Mouse (Mus musculus) midbrain, embryonic 16.5 days (tissue): ENCODE results near the gene Art5. TPM values are rescaled to one million over a fixed set of nuclear protein-coding genes. Genes with fewer than 3 reads are reported as not detected.

Experiments used
- ATAC-seq: fragments of 200-750 bp; cut with Nextera tagmentation; 2 replicates; pipeline ENCODE4 v1.8.0; 2017; ENCODE audit warnings: moderate TSS enrichment
- H3K27ac ChIP-seq: fragments of 300-500 bp; sonication (generic); 2 replicates; pipeline ENCODE4 v1.5.1; 2014; ENCODE audit warnings: mild to moderate bottlenecking, low read length, mixed read lengths
- H3K27me3 ChIP-seq: fragments of 300-500 bp; sonication (generic); 2 replicates; pipeline ENCODE4 v1.6.1; 2014; ENCODE audit warnings: low read depth, low read length, mixed read lengths; ENCODE audit not compliant: control insufficient read depth, insufficient read depth
- H3K36me3 ChIP-seq: fragments of 300-500 bp; sonication (generic); 2 replicates; pipeline ENCODE4 v1.6.1; 2014; ENCODE audit warnings: mild to moderate bottlenecking, low read length, moderate library complexity, mixed read lengths; ENCODE audit not compliant: control insufficient read depth, insufficient read depth
- H3K4me1 ChIP-seq: fragments of 300-500 bp; sonication (generic); 2 replicates; pipeline ENCODE4 v1.6.1; 2014; ENCODE audit warnings: mild to moderate bottlenecking, low read length, mixed read lengths; ENCODE audit not compliant: control insufficient read depth, insufficient read depth
- H3K4me2 ChIP-seq: fragments of 300-500 bp; sonication (generic); 2 replicates; pipeline ENCODE4 v1.6.1; 2014; ENCODE audit warnings: mild to moderate bottlenecking, low read length, mixed read lengths
- H3K4me3 ChIP-seq: fragments of 300-500 bp; sonication (generic); 2 replicates; pipeline ENCODE4 v1.5.1; 2014; ENCODE audit warnings: low read depth, mild to moderate bottlenecking, low read length, moderate library complexity, mixed read lengths
- H3K9ac ChIP-seq: fragments of 300-500 bp; sonication (generic); 2 replicates; pipeline ENCODE4 v1.6.1; 2014; ENCODE audit warnings: low read depth, low read length, mixed read lengths
- H3K9me3 ChIP-seq: fragments of 300-500 bp; sonication (generic); replicated peaks from 2 replicates; pipeline ENCODE4 v1.6.1; 2014; ENCODE audit warnings: mild to moderate bottlenecking, low read length, mixed read lengths; ENCODE audit not compliant: control insufficient read depth, poor library complexity, severe bottlenecking
- WGBS: fragments of 180-500 bp; shearing (Covaris S2); extraction: QIAGEN DNeasy Blood & Tissue Kit; methylation state at CpG from one replicate; pipeline ENCODE4 v1.1.7; 2014; 5-methylcytosine and 5-hydroxymethylcytosine counted together
- polyA plus RNA-seq: library from polyadenylated mRNA; unstranded; fragments of >200 nt; fragmentation: Nextera tagmentation; extraction: Ambion mirVana; gene quantifications from 2 replicates; pipeline ENCODE4 v1.2.1, GENCODE M21; 2015

Art5 gene
- polyA plus RNA-seq, result 0.17 TPM in 1 of 2 replicates, not detected in the other

DNA sequence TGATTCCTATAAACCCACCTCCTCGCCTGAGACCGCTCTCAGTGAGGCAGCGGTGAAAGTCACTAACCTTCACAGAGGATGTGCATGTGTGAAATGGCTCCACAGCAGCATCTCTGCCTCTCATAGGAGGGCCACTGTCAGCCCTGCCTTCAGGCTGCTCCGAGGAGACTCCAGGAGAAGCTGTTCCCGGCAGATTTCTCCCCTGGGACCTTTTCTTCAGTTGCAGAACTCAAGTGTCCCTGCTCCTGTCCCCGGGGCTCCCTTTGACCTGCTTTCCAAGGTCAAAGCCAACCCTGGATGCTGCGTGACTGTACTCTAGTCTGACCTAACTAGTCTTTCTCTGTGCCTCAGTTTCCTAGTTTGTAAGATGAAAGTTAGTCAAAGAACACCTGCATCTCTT lies at the start of gene Art5:
Art5 (minus strand) TSS at position 319 of the 400 bp plus-strand sequence.
- H3K27ac ChIP-seq, result no peak within 1 kb of the TSS
- H3K4me2 ChIP-seq, result no peak within 1 kb of the TSS
- ATAC-seq, result no peak
- no peak within 1 kb of the TSS for H3K4me3 ChIP-seq
- WGBS, result 75% methylated on average over 7 of the region's 7 CpGs
- H3K9me3 ChIP-seq, result no peaks in the 10 kb centered on the region
- H3K27me3 ChIP-seq, result no peaks in the 10 kb centered on the region
- no peaks in the 10 kb centered on the region for H3K36me3 ChIP-seq
- no peak within 1 kb of the TSS for H3K9ac ChIP-seq
- H3K4me1 ChIP-seq, result no peaks in the 10 kb centered on the region

DNA sequence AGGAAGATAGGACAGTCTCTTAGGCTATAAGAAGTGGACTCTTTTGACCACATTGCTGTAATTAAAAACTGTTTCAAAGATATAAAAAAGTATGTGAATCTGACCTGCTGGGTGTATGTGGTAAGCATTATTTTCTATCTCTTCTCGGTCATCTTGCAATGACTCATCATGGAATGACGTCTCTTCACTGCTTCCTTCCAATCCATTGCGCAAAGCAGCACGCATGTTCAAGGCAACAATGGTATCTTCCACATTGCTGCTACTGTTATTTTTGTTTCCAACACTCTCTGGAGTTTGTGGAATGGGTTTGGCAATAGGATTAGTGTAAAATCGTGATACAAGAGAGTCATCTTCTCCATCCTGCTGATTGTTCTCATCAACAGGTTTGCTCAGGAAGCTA lies 44.4 kb upstream of the Art5 start:
- Histone ChIP-seq H3K9ac (no peak overlapping the region), H3K4me1 (no peaks in the 10 kb centered on the region), H3K9me3 (no peaks in the 10 kb centered on the region), H3K27ac (no peak overlapping the region), H3K4me3 (no peak overlapping the region), H3K4me2 (no peak overlapping the region), H3K36me3 (peaks cover 25% of the 10 kb centered on the region), H3K27me3 (no peaks in the 10 kb centered on the region)
- no peak for ATAC-seq
- WGBS, result 96% methylated on average over 5 of the region's 5 CpGs

DNA sequence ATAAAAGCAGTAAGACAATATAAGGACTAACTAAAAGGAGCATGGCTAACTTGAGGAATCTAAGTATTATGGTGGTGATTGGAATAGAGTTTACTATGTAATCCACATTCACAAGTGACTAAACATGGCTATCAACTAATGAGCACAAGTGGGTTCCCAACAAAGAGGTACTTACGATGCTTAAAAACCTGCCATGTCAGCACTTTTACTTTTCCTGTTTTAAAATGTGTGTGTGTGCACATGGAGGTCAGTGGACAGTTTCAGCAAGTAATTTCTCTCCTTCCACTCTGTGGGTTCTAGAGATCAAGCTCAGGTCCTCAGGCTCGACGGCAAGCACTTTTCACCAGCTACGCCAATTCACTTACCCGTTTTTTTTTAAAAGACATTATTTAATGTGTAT lies 28.6 kb upstream of the Art5 start:
- Histone ChIP-seq H3K9me3 (no peaks in the 10 kb centered on the region), H3K27me3 (no peaks in the 10 kb centered on the region), H3K27ac (no peak overlapping the region), H3K4me3 (no peak overlapping the region), H3K36me3 (peaks cover 25% of the 10 kb centered on the region), H3K9ac (no peak overlapping the region), H3K4me2 (no peak overlapping the region), H3K4me1 (no peaks in the 10 kb centered on the region)
- 98% methylated on average over 5 of the region's 5 CpGs for WGBS
- ATAC-seq, result no peak

DNA sequence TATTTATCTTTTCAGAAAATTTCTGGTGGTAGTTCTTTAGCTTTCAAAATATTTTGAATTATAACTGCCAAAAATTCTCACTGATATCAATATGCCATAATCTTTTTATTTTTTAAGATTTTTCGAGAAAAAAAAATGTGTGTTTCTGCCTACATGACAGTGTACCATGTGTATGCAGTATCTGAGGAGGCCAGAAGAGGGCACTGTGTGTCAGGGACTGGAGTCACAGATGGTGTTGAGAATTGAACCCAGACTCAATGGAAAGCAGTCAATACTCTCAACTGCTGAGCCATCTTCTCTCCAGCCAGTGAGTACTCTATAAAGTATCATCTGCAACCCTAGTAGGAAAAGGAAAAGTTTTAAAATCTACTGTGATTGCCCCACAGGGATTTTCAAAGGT lies 28.2 kb upstream of the Art5 start:
- Histone ChIP-seq H3K27ac (no peak overlapping the region), H3K36me3 (peaks cover 24% of the 10 kb centered on the region), H3K27me3 (no peaks in the 10 kb centered on the region), H3K4me3 (no peak overlapping the region), H3K4me1 (no peaks in the 10 kb centered on the region), H3K4me2 (no peak overlapping the region), H3K9ac (no peak overlapping the region), H3K9me3 (no peaks in the 10 kb centered on the region)
- no peak for ATAC-seq
- WGBS, result 88% methylated on average over 1 of the region's 1 CpGs

DNA sequence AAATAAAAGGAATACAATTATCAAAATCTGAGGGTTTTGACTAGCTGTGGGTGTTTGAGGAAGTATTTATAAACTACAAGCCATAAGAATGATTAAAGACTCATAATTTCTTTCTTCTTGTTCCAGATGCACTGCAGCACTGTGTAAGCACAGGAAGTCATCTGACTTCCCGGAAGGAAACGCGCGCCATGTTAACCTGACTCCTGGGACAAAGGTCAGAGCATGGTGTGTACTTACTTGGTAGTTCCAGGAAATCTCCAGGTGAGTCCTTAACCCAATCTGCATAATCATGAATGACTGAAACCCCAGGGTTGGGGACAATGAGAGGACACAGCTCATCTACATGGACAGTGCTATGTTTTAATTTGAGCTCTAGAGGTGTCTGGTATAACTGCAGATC lies 23.1 kb upstream of the Art5 start:
- no peak overlapping the region for H3K4me3 ChIP-seq
- H3K27me3 ChIP-seq, result no peaks in the 10 kb centered on the region
- H3K9ac ChIP-seq, result no peak overlapping the region
- peaks cover 29% of the 10 kb centered on the region for H3K36me3 ChIP-seq
- no peak overlapping the region for H3K27ac ChIP-seq
- no peaks in the 10 kb centered on the region for H3K4me1 ChIP-seq
- H3K4me2 ChIP-seq, result no peak overlapping the region
- WGBS, result 100% methylated on average over 4 of the region's 4 CpGs
- no peaks in the 10 kb centered on the region for H3K9me3 ChIP-seq
- no peak for ATAC-seq

DNA sequence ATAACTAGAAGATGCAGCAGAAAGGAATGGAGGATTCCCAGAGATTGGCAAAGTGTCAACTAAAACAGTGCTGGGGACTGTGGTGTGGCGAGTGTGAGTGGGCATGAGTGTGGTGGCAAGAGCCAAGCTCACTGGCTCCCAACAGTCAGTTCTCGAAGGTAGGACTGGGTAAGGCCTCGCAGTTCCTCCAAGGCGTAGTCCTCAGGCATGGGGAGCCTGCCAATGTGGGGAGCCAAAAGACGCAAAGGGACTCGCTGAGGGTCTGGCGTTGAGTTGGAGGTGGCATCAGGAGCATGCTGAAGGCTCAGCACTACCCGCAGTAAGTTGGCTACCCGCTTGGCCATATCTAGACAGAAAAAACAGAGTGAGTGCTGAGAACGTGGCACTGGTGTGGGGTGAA lies 11.0 kb upstream of the Art5 start:
- H3K9me3 ChIP-seq, result no peaks in the 10 kb centered on the region
- H3K4me2 ChIP-seq, result no peak overlapping the region
- 95% methylated on average over 10 of the region's 10 CpGs for WGBS
- H3K9ac ChIP-seq, result no peak overlapping the region
- H3K27me3 ChIP-seq, result no peaks in the 10 kb centered on the region
- ATAC-seq, result no peak
- H3K4me3 ChIP-seq, result no peak overlapping the region
- no peaks in the 10 kb centered on the region for H3K4me1 ChIP-seq
- H3K36me3 ChIP-seq, result peaks cover 57% of the 10 kb centered on the region
- no peak overlapping the region for H3K27ac ChIP-seq

DNA sequence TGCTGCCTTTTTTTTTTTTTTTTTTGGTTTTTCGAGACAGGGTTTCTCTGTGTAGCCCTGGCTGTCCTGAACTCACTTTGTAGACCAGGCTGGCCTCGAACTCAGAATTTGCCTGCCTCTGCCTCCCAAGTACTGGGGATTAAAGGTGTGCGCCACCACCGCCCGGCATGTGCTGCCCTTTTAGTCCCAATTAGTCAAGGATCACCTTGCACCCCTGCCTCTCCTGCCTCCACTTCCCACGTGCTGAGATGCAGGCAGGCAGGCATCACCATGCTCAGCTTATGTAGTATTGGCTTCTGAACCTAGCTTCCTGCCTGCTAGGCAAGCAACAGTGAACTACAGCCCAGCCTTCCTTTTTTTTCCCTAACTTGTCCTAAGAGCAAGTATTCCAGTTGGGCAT lies 8.1 kb upstream of the Art5 start:
- H3K9ac ChIP-seq, result no peak overlapping the region
- H3K27me3 ChIP-seq, result no peaks in the 10 kb centered on the region
- H3K4me1 ChIP-seq, result no peaks in the 10 kb centered on the region
- WGBS, result 73% methylated on average over 6 of the region's 6 CpGs
- H3K4me3 ChIP-seq, result no peak overlapping the region
- peaks cover 34% of the 10 kb centered on the region for H3K36me3 ChIP-seq
- H3K4me2 ChIP-seq, result no peak overlapping the region
- H3K27ac ChIP-seq, result no peak overlapping the region
- H3K9me3 ChIP-seq, result no peaks in the 10 kb centered on the region
- no peak for ATAC-seq

DNA sequence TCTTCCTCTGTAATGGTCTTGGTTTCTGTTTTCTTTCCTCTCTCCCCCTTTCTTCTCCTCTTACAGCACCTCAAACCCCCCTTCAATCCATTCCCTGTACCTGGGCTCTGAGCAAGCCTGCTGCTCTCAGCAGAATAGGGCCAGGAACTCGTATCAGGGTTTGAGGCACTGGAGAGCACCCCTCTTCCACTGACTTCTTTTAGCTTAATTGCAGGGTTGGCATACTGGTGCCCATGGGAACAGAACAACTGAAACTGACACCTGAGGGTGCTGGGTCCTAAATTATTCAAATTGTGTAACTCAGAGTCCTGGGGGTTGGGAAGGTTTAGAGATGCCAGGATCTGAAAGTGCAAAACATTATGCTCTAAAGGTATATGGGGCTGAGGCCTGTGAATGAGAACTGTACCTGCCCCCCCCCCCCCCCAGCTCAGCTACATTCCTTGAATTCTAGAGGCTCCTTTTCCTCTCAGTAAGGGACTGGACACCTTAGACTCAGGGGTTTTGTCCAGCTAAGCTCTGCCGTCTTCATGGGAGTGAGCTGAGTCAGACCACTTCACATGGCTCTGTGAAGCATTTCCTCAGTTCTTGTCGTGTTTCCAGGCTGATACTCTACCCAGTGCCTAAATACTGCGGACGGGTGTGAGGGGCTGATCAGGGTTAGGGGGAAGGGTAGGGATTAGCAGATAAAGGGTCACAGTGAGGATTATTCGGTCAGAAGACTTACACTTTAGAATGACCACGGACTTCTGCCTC lies 7.5 kb upstream of the Art5 start, which contains the start of gene Chrna10:
Chrna10 (minus strand) TSS at position 250 of the 753 bp plus-strand sequence.
- Histone ChIP-seq H3K9me3 (no peaks in the 10 kb centered on the region), H3K27me3 (no peaks in the 10 kb centered on the region), H3K27ac (no peak within 1 kb of the TSS), H3K4me2 (no peak within 1 kb of the TSS), H3K36me3 (peaks cover 29% of the 10 kb centered on the region), H3K4me3 (no peak within 1 kb of the TSS), H3K9ac (no peak within 1 kb of the TSS), H3K4me1 (no peaks in the 10 kb centered on the region)
- 40% methylated on average over 7 of the region's 7 CpGs for WGBS
- no peak for ATAC-seq

DNA sequence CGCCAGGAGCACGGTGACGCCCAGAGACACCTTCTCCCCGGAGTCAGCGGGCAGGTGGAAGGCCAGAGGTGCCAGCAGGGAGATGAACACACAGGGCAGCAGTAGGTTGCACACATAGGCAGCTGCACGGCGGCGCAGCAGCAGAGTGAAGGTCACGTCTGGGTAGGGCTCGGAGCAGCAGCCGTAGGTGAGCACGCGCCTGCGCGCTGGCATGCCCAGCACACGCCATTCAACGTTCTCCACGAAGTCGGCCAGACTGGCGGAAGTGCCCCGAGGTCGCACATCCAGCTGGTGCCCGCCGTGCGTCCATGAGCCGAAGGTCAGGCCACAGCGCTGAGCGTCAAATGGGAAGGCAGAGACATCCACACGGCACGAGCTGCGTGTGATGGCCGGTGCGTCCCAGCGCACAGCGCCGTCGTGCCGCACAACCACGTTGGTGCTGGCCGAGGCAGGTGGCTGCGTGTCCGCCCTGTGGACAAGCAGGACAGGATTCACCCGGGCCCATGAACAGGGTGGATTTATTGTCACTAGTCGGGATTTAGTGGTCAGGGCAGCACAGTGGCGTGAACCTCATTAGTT lies 4.0 kb upstream of the Art5 start:
- Histone ChIP-seq H3K27ac (no peak overlapping the region), H3K27me3 (no peaks in the 10 kb centered on the region), H3K9me3 (no peaks in the 10 kb centered on the region), H3K4me2 (no peak overlapping the region), H3K36me3 (peaks cover 2% of the 10 kb centered on the region; the same call in 1 of the 2 replicates), H3K4me3 (no peak overlapping the region), H3K4me1 (no peaks in the 10 kb centered on the region), H3K9ac (no peak overlapping the region)
- 79% methylated on average over 45 of the region's 45 CpGs for WGBS
- no peak for ATAC-seq
